In the genomic region with DNA sequence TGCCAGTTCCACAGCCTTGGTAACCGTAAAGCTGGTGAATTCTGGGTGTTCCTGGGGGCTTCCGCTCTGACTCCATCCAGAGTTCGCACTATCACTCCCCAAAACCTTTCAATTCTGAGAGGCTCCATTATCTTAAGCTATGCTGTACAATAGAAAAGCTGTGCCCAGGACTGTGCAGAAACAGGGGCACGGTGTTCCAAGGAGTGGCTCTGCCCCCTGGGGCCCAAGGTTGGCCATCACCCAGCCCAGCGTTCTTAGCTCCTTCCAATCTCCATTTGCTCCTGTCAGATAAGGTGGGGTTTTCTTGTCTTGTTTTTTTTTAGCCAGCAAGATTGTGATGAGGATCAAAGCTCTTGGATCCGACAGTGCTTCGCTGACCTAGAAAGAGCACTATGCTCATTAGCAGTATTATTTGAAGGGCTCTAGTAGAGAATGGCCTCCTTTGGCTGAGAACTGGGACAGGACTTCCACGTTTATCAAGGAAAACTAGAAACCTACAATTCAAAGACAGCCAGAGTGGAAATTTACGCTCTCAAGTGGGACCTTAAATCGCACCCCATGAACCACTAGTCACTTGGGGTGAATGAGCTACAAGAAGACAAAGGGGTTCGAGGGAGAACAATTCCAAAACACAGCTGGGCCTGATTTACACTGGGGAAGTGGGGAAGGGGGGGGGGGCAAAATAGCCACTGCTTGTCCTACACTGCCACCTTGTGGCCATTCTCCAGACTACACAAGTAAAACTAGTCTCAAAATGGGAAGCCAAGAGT, we compare ENCODE assay signal across 10 mouse cellular contexts. TPM values are rescaled to one million over a fixed set of nuclear protein-coding genes. Genes with fewer than 3 reads are reported as not detected.
DNase-seq lines count a peak whose midpoint lies in the region; ATAC-seq and TF ChIP-seq lines count a peak whose summit lies in the region.
"Had no signal": no experiment of that assay in that cellular context is flagged by ENCODE, and none has a peak within 500 bp of the region (broad histone marks: within the 10 kb centered on the region; RNA-seq: fewer than 3 reads in every experiment).

No protein-coding gene starts in this region.

- 78% methylated on average over 11 of the region's 11 CpGs for WGBS in thymus, adult 2 months
- WGBS in hindbrain, postnatal 0 days = 44% methylated on average over 11 of the region's 11 CpGs
- 42% methylated on average over 11 of the region's 11 CpGs for WGBS in lung, embryonic 14.5 days

- no peak overlapping the region; the same call in 1 of the 2 replicates for H3K9ac ChIP-seq in hindbrain, postnatal 0 days (replicated peaks; ENCODE audit: low read length)
- no peak overlapping the region for H3K9ac ChIP-seq in lung, embryonic 14.5 days
- H3K9ac ChIP-seq: heart, embryonic 15.5 days had no signal

- peak; percentile 65 for ATAC-seq in hindbrain, postnatal 0 days
- ATAC-seq in lung, embryonic 14.5 days (ENCODE audit: insufficient read depth) = peak; percentile 49; the same call in 1 of the 2 replicates

- no peaks in the 10 kb centered on the region for H3K27me3 ChIP-seq in thymus, adult 2 months (ENCODE audit: control insufficient read depth, insufficient read depth, low read length)
- H3K27me3 ChIP-seq in hindbrain, postnatal 0 days (ENCODE audit: insufficient read depth, low read length) = no peaks in the 10 kb centered on the region
- H3K27me3 ChIP-seq in lung, embryonic 14.5 days (ENCODE audit: insufficient read depth, low read length) = no peaks in the 10 kb centered on the region
- H3K27me3 ChIP-seq: heart, embryonic 15.5 days had no signal

- no peak overlapping the region for H3K4me3 ChIP-seq in thymus, adult 2 months (ENCODE audit: control insufficient read depth, insufficient read depth, low read length)
- no peak overlapping the region for H3K4me3 ChIP-seq in embryonic fibroblast, embryonic 13.5 days (ENCODE audit: insufficient read depth, low read length)
- H3K4me3 ChIP-seq in hindbrain, postnatal 0 days (ENCODE audit: low read length) = no peak overlapping the region
- no peak overlapping the region for H3K4me3 ChIP-seq in lung, embryonic 14.5 days (ENCODE audit: low read depth, low read length)
- H3K4me3 ChIP-seq: heart, embryonic 15.5 days had no signal

- H3K4me1 ChIP-seq in thymus, adult 2 months (replicated peaks; ENCODE audit: control insufficient read depth, insufficient read depth, low read length) = no peaks in the 10 kb centered on the region
- H3K4me1 ChIP-seq in embryonic fibroblast, embryonic 13.5 days (ENCODE audit: control insufficient read depth, insufficient read depth, low read length) = no peaks in the 10 kb centered on the region
- H3K4me1 ChIP-seq in hindbrain, postnatal 0 days (ENCODE audit: insufficient read depth, low read length) = peaks cover 4% of the 10 kb centered on the region; the same call in 1 of the 2 replicates
- no peaks in the 10 kb centered on the region for H3K4me1 ChIP-seq in lung, embryonic 14.5 days (ENCODE audit: insufficient read depth)

- H3K27ac ChIP-seq in thymus, adult 2 months (ENCODE audit: control insufficient read depth, insufficient read depth, low read length) = no peak overlapping the region
- no peak overlapping the region for H3K27ac ChIP-seq in embryonic fibroblast, embryonic 13.5 days (ENCODE audit: insufficient read depth, low read length)
- no peak overlapping the region for H3K27ac ChIP-seq in hindbrain, postnatal 0 days
- H3K27ac ChIP-seq in lung, embryonic 14.5 days (ENCODE audit: low read depth) = no peak overlapping the region
- H3K27ac ChIP-seq: heart, embryonic 15.5 days had no signal

- TF ChIP-seq POLR2A in thymus, adult 2 months (IDR thresholded peaks at IDR 0.05; ENCODE audit: control insufficient read depth, extremely low read depth, insufficient read depth, low read length, poor library complexity) = no peak
- TF ChIP-seq POLR2A in embryonic fibroblast, embryonic 13.5 days (IDR thresholded peaks at IDR 0.05; ENCODE audit: low read depth, low read length) = no peak

- H3K36me3 ChIP-seq in thymus, adult 2 months (ENCODE audit: control insufficient read depth, insufficient read depth, low read length) = no peaks in the 10 kb centered on the region
- H3K36me3 ChIP-seq in hindbrain, postnatal 0 days (ENCODE audit: insufficient read depth, low read length) = no peaks in the 10 kb centered on the region
- no peaks in the 10 kb centered on the region for H3K36me3 ChIP-seq in lung, embryonic 14.5 days (ENCODE audit: insufficient read depth)
- H3K36me3 ChIP-seq: heart, embryonic 15.5 days had no signal

- no peak overlapping the region for H3K4me2 ChIP-seq in hindbrain, postnatal 0 days (ENCODE audit: low read depth, low read length)
- H3K4me2 ChIP-seq in lung, embryonic 14.5 days = no peak overlapping the region
- H3K4me2 ChIP-seq: heart, embryonic 15.5 days had no signal

- peak; percentile 54 to 61 for DNase-seq in adrenal gland, adult 18-20 months (ENCODE audit: low spot score in 2 of 2)
- DNase-seq in adrenal gland, adult 8-10 months = no peak
- DNase-seq in thymus, adult 2 months = peak; percentile 54
- DNase-seq in thymus, adult 18-20 months = no peak
- DNase-seq in hindbrain, postnatal 0 days (ENCODE audit: low spot score) = peak; percentile 84
- peak; percentile 85 for DNase-seq in lung, embryonic 14.5 days
- peak; percentile 80 for DNase-seq in retina, embryonic 14.5 days (ENCODE audit: low spot score)

- H3K9me3 ChIP-seq in hindbrain, postnatal 0 days (ENCODE audit: low read length) = no peaks in the 10 kb centered on the region
- no peaks in the 10 kb centered on the region for H3K9me3 ChIP-seq in lung, embryonic 14.5 days (ENCODE audit: low read depth, low read length)
- H3K9me3 ChIP-seq: heart, embryonic 15.5 days had no signal

- no peak for TF ChIP-seq CTCF in thymus, adult 2 months (IDR thresholded peaks at IDR 0.05; ENCODE audit: borderline replicate concordance, control insufficient read depth, extremely low read depth, insufficient read depth, low read length, poor library complexity)
- 0 out of 2 replicates have a peak, but pooled peaks have one; percentile 18 for TF ChIP-seq CTCF in embryonic fibroblast, embryonic 13.5 days (IDR thresholded peaks at IDR 0.05; ENCODE audit: borderline replicate concordance, insufficient read depth, low read length)
- peak; percentile 85 for TF ChIP-seq CTCF in hindbrain, postnatal 0 days (IDR thresholded peaks at IDR 0.05; ENCODE audit: low read depth)
- peak; percentile 83 for TF ChIP-seq CTCF in lung, embryonic 14.5 days (IDR thresholded peaks at IDR 0.05; ENCODE audit: low read depth)

RNA-seq across cellular contexts. Expression of gene Rtp2, which starts 21.2 kb away (rescaled TPM):
- not detected for total RNA-seq in adrenal gland, adult 18-20 months (2021)
- not detected for total RNA-seq in adrenal gland, adult 8-10 months (2022)
- polyA plus RNA-seq in thymus, adult 2 months (2012; rRNA removed) = not detected in 2 replicates
- polyA plus RNA-seq in embryonic fibroblast, embryonic 13.5 days (2011; ENCODE audit: insufficient read length, low read depth, missing spikeins) = not detected in 2 replicates
- not detected in 2 replicates for total RNA-seq in hindbrain, postnatal 0 days (2014; rRNA removed)
- 0.24 and 0.25 TPM in 2 replicates for polyA plus RNA-seq in hindbrain, postnatal 0 days (2015; fragmentation: Nextera tagmentation; extraction: Ambion mirVana)
- not detected in 2 replicates for polyA plus RNA-seq in lung, embryonic 14.5 days (2014; fragmentation: Nextera tagmentation; extraction: Ambion mirVana)
- polyA plus RNA-seq: C2C12; heart, embryonic 15.5 days had no signal

RNA-seq across cellular contexts. Expression of gene Gm37419, which starts 34.9 kb away (rescaled TPM):
- not detected for total RNA-seq in adrenal gland, adult 18-20 months (2021)
- not detected for total RNA-seq in adrenal gland, adult 8-10 months (2022)
- polyA plus RNA-seq in thymus, adult 2 months (2012; rRNA removed) = not detected in 2 replicates
- polyA plus RNA-seq in embryonic fibroblast, embryonic 13.5 days (2011; ENCODE audit: insufficient read length, low read depth, missing spikeins) = not detected in 2 replicates
- not detected in 2 replicates for total RNA-seq in hindbrain, postnatal 0 days (2014; rRNA removed)
- polyA plus RNA-seq in hindbrain, postnatal 0 days (2015; fragmentation: Nextera tagmentation; extraction: Ambion mirVana) = not detected in 2 replicates
- not detected in 2 replicates for polyA plus RNA-seq in lung, embryonic 14.5 days (2014; fragmentation: Nextera tagmentation; extraction: Ambion mirVana)
- polyA plus RNA-seq: C2C12; heart, embryonic 15.5 days had no signal

RNA-seq across cellular contexts. Expression of gene Bcl6, which starts 35.3 kb away (rescaled TPM):
- total RNA-seq in adrenal gland, adult 18-20 months (2021) = 10 to 100 TPM; 43.5 to 54.8 TPM
- 10 to 100 TPM; 11.5 to 65.2 (median 59.2) TPM for total RNA-seq in adrenal gland, adult 8-10 months (2022)
- polyA plus RNA-seq in thymus, adult 2 months (2012; rRNA removed) = 103 and 116 TPM in 2 replicates
- 12.8 and 13.1 TPM in 2 replicates for polyA plus RNA-seq in embryonic fibroblast, embryonic 13.5 days (2011; ENCODE audit: insufficient read length, low read depth, missing spikeins)
- 1.8 and 4.6 TPM in 2 replicates for total RNA-seq in hindbrain, postnatal 0 days (2014; rRNA removed)
- polyA plus RNA-seq in hindbrain, postnatal 0 days (2015; fragmentation: Nextera tagmentation; extraction: Ambion mirVana) = 0.34 and 0.44 TPM in 2 replicates
- 1.1 and 1.2 TPM in 2 replicates for polyA plus RNA-seq in lung, embryonic 14.5 days (2014; fragmentation: Nextera tagmentation; extraction: Ambion mirVana)

Comparison
In these comparisons a context has a peak if more than half of its experiments do, and no peak if none do; other contexts are left out.
1. DNase-seq: peak in adrenal gland, adult 18-20 months (2 of 2), thymus, adult 2 months (single experiment), hindbrain, postnatal 0 days (single experiment), lung, embryonic 14.5 days (single experiment) and retina, embryonic 14.5 days (single experiment); none in adrenal gland, adult 8-10 months (single experiment) and thymus, adult 18-20 months (0 of 2).